Mouse (Mus musculus): ENCODE results near the gene Gm10309.
A peak's percentile ranks its signal among the peaks of the same experiment; 100 is the strongest.

Gm10309 gene

DNA sequence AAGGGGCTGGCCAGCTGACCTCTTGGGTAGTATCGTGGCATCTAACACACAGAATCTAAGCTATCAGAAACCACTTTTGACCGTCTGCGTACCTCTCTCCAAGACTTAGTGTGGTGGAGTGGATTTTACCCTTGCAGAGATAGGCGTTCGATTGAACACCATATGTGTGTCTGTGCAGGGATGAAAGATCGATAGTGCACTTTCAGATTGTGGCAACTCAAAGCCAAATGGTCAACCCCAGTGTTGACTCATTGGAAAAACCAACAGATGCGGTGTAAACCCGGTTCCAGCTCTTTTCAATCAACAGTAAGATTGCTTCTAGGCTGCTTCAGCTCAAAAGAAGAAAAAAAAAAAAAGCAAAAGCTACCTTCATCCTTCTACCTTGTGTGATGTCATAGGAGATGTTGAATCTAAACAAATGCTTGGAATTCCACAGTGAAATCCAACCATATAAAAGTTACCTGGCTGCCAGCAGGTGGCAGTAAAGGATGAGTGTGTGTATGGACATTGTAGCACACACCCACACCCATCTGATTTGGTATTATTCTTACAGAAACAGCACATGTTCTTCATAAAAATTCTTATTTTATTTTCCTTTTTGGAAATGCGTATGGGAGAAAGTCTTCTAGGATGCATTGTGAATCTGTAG lies 8.8 kb downstream of the Gm10309 start:
- TF ChIP-seq GATA4 (IDR thresholded peaks at IDR 0.05; ENCODE audit: insufficient replicate concordance, low read length): 0 out of 2 replicates have a peak, but pooled peaks have one; percentile 51

DNA sequence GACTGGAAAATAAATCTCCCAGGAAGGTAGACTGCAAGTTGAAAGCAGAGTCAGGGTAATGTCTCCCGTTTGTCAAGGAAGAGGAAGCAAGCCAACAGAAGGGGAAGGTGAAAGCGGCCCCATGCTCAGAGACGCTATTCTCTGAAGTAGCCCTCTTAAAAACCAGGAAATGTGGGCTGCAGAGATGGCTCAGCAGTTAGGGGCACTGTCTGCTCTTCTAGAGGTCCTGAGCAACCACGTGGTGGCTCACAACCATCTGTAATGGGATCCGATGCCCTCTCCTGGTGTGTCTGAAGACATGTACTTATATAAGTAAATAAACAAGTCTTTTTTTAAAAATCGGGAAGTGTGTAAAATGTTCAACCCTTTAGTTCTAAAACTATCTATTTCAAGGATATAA lies 10.1 kb downstream of the Gm10309 start:
- no peak for TF ChIP-seq GATA4 (IDR thresholded peaks at IDR 0.05; ENCODE audit: insufficient replicate concordance, low read length)

DNA sequence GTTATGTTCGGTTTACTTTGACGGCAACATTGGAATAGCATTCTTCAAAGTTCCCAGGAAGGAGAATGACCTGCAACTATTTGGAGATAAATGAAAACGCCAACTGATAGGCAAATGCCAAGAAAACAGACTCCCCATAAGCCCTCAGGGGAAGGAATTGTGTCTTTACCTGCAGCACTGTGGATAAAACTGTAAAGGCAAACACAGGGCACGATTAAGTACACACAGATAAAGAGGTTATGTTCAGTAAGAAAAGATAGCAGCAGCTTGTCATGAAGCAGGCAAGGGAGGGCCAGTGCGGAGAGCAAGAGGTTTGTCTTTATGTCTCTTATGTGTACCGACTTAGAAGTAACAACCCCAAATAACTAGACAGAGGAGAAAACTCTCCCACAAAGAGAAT lies 10.5 kb downstream of the Gm10309 start:
- no peak for TF ChIP-seq GATA4 (IDR thresholded peaks at IDR 0.05; ENCODE audit: insufficient replicate concordance, low read length)

GRCm38 (mm10) chr17:86493891-86494420 lies 11.1 kb downstream of the Gm10309 start:
- TF ChIP-seq GATA4 (IDR thresholded peaks at IDR 0.05; ENCODE audit: insufficient replicate concordance, low read length): no peak

DNA sequence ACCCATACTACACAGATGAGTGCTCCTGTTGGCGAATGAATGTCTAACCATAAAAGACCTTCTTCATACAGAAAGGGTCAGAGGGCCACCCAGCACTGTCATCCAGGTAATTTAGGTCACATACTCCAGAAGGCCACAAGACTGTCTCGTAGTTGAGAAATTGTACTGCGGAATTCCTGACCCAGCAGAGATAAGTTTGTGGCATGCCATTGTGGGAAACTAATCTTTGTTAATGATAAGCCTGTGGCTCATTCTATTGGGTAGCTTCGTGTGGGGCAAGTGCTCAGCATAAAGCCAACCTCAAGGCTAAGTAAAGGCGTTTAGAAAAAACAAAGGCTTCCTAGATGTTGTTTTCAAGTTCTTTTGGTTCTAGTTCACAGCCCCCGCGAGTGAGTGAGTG lies 12.7 kb downstream of the Gm10309 start:
- TF ChIP-seq GATA4 (IDR thresholded peaks at IDR 0.05; ENCODE audit: insufficient replicate concordance, low read length): peak; percentile 67; the same call in 1 of the 2 replicates

DNA sequence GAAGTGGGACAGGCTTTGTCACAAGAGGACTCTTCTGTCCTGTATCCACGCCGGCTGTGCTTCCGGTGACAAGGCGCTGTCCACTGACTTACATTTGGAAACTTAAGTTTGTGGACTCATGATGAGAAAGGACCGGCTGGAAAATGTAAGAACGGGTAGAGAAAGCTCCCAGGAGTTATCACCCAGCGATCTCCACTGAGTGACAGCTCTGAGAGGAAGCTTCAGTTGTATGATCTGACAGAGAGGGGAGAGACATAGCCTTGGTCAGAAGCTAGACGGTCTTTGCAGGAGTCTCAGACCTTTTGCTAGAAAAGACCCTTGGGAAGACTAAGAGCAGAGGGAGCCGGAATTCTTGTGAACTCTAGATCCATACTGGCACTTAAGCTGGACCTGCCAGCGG lies 15.2 kb downstream of the Gm10309 start:
- TF ChIP-seq GATA4 (IDR thresholded peaks at IDR 0.05; ENCODE audit: insufficient replicate concordance, low read length): no peak

DNA sequence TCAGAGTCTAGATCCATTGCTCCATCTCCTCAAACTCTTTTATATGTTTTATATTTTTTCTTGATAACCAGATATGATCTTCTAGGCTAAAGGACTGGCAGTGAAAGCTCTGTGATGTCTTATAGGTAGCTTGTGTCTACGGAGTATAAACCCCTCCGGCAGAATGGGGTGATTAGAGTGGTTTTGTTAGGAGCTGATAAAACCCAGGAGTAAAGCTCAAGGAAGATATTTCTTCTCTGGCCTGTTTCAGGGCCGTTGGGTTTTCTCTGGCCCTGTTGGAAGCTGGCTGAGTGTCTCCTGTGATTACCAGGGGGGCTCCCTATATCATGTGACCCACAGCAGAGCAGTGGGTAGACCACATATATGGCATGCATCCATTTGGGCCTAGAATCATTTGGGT lies 17.6 kb downstream of the Gm10309 start:
- TF ChIP-seq GATA4 (IDR thresholded peaks at IDR 0.05; ENCODE audit: insufficient replicate concordance, low read length): no peak

DNA sequence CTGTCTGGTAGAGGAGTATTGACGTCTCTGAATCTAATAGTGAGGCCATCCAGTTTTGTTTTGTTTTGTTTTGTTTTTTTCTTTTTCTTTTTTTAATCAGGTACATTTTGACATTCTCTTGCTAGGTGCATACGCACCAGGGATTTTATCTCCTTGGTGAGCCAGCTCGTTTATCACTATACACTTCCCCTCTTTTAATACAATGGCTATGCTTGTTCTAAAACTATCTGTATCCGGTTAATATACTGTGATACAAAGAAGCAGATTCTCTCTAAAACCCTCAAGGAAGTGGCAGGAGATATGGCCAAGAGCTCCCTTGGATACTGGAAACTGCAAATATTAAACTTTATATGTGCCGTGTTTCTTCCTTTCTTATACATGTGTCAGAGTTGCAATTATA lies 18.4 kb downstream of the Gm10309 start:
- TF ChIP-seq GATA4 (IDR thresholded peaks at IDR 0.05; ENCODE audit: insufficient replicate concordance, low read length): peak; percentile 78

DNA sequence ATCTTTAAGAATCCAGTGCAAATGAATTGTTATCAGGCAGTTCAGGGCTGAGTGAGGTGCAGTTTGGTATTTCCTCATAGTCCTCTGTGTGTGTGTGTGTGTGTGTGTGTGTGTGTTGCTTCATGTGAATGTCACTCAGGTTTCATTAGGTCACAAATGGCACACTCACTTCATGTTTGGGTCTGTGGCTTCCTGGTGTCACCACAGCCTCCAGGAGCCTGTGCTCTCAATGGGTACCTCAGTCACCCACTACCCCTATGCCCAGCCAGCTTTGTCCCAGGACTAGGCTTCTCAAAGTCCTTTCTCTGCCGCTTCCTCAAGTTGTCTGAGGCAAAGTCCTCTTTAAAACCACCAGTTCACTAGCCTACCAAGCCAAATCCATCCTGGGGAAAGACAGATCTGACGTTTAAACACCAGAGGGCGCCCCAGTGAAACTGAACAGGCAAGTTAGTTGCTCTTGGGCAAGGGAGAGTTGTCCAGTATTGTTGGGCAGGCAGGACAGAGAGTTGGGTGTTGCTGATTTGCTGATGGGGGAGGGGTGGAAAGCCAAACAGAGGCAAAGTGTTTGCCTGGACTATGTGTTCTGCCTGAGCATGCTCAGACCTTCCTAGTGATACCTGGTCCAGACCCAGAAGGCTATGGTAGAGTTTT lies 20.8 kb downstream of the Gm10309 start:
- 0 out of 2 replicates have a peak, but pooled peaks have one; percentile 21 for TF ChIP-seq GATA4 (IDR thresholded peaks at IDR 0.05; ENCODE audit: insufficient replicate concordance, low read length)

DNA sequence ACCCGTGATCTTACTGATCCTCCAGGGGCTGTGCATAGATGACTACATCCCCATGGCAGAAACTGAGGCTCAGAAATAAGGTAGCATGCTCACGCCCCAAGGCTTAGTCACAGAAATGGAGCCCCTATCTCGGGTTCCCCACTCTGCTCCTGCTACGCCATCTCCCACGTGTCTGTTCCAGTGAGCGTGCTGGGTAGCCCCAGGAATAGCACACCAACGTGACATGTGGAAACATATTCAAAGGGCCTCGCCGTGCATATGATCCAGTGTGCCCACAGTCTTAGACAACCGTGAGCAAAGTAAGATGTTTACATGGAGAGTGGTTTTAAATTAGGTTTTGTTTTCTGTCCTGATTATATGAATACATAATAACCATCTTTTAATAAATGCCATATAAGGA lies 22.4 kb downstream of the Gm10309 start:
- no peak for TF ChIP-seq GATA4 (IDR thresholded peaks at IDR 0.05; ENCODE audit: insufficient replicate concordance, low read length)

GRCm38 (mm10) chr17:86479406-86479805 lies 25.6 kb downstream of the Gm10309 start:
- TF ChIP-seq GATA4 (IDR thresholded peaks at IDR 0.05; ENCODE audit: insufficient replicate concordance, low read length): no peak

DNA sequence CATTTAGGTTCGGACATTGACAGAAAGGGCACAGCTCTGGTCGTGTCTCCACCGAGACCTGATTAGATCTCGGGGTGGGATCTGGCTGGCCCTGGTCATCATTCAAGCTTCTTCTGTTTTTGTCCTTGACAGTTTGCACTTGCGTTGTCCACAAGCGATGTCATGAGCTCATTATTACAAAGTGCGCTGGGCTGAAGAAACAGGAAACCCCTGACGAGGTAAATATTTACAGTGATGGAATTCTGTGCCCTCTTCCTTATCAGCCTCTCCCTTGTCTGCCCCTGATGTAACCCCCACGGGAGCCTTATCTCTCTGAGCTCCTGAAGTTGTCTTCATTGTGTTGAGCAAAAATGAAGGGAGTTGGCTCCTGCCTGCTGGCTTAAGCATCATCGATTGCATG lies 28.4 kb downstream of the Gm10309 start:
- no peak for TF ChIP-seq GATA4 (IDR thresholded peaks at IDR 0.05; ENCODE audit: insufficient replicate concordance, low read length)

DNA sequence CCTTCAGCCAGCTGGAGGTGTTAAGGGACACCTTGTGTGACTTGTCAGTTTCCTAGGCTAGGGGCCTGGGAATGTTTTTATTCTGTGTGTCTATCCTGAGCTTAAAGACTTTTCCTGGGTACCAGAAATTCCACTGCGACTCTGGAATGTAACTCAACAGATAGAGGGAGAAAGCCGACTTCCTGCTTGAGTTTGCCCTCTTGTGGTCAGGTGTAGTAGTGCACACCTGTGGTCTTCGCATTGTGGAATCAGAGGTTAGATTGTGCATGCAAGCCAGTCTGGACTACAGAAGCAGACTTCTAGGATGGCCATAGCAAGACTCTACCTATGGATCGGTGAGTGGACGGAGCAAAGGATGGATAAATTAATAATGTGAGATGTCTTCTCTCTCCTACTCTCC lies 33.3 kb downstream of the Gm10309 start:
- no peak for TF ChIP-seq GATA4 (IDR thresholded peaks at IDR 0.05; ENCODE audit: insufficient replicate concordance, low read length)

- TF ChIP-seq GATA4 (IDR thresholded peaks at IDR 0.05; ENCODE audit: insufficient replicate concordance, low read length): no peak
Observed at GRCm38 (mm10) chr17:86470160-86470559, 34.9 kb downstream of the Gm10309 start.

GRCm38 (mm10) chr17:86467967-86468366 lies 37.1 kb downstream of the Gm10309 start:
- TF ChIP-seq GATA4 (IDR thresholded peaks at IDR 0.05; ENCODE audit: insufficient replicate concordance, low read length): no peak

GRCm38 (mm10) chr17:86467291-86467898 lies 37.6 kb downstream of the Gm10309 start:
- no peak for TF ChIP-seq GATA4 (IDR thresholded peaks at IDR 0.05; ENCODE audit: insufficient replicate concordance, low read length)
